Mouse (Mus musculus) common myeloid progenitor, adult 5-6 weeks (primary cell): ENCODE measurements at regions not wholly inside any gene's neighbourhood (a gene's known extent, or its start where the extent isn't known, plus 50 kb on each side); places are given as distances from the start of the nearest gene placed in this dataset.
"Not testable (repeated sequence)": the region's sequence is repeated elsewhere in the genome, so short reads cannot be mapped to it uniquely, and the experiment has no call there.

Source experiments
- ATAC-seq: replicated peaks from 2 replicates; pipeline ENCODE4 v1.8.0; 2016; ENCODE audit warnings: low read depth, mild to moderate bottlenecking, moderate TSS enrichment, inconsistent platforms; ENCODE audit not compliant: poor library complexity, severe bottlenecking

GRCm38 (mm10) chr1:181262496-181262895 lies 50.7 kb upstream of the Wdr26 start:
- ATAC-seq: no peak

GRCm38 (mm10) chr1:181263216-181263615 lies 51.4 kb upstream of the Wdr26 start:
- ATAC-seq: no peak

- not testable (repeated sequence) for ATAC-seq
These were observed 58.7 kb upstream of the Wdr26 start for GRCm38 (mm10) chr1:181270469-181270868.

GRCm38 (mm10) chr1:181271164-181271563 lies 59.4 kb upstream of the Wdr26 start:
- ATAC-seq: no peak

GRCm38 (mm10) chr1:181271821-181272220 lies 60.0 kb upstream of the Wdr26 start:
- no peak for ATAC-seq

GRCm38 (mm10) chr1:181272622-181273296 lies 61.0 kb upstream of the Wdr26 start:
- ATAC-seq: peak; percentile 96

- ATAC-seq: no peak
These were observed 61.9 kb upstream of the Wdr26 start for GRCm38 (mm10) chr1:181273540-181274204.

- ATAC-seq: no peak
These were observed 69.0 kb upstream of the Wdr26 start for GRCm38 (mm10) chr1:181280826-181281225.

GRCm38 (mm10) chr1:181282986-181283385 lies 69.4 kb upstream of the Cnih3 start:
- ATAC-seq: not testable (repeated sequence)

- not testable (repeated sequence) for ATAC-seq
These were observed 68.9 kb upstream of the Cnih3 start for GRCm38 (mm10) chr1:181283539-181283938.

GRCm38 (mm10) chr1:181284301-181285197 lies 67.9 kb upstream of the Cnih3 start:
- ATAC-seq: peak; percentile 62

- no peak for ATAC-seq
These were observed 66.8 kb upstream of the Cnih3 start for GRCm38 (mm10) chr1:181285600-181285999.

- ATAC-seq: no peak
These were observed 66.3 kb upstream of the Cnih3 start for GRCm38 (mm10) chr1:181286146-181286545.

- ATAC-seq: no peak
These were observed 65.3 kb upstream of the Cnih3 start for GRCm38 (mm10) chr1:181287166-181287565.

GRCm38 (mm10) chr1:181289385-181290035 lies 62.9 kb upstream of the Cnih3 start:
- no peak for ATAC-seq

- ATAC-seq: no peak
These were observed 61.2 kb upstream of the Cnih3 start for GRCm38 (mm10) chr1:181291202-181291601.

- no peak for ATAC-seq
These were observed 60.5 kb upstream of the Cnih3 start for GRCm38 (mm10) chr1:181291966-181292365.

- no peak for ATAC-seq
These were observed 59.2 kb upstream of the Cnih3 start for GRCm38 (mm10) chr1:181293079-181293865.

- no peak for ATAC-seq
These were observed 56.8 kb upstream of the Cnih3 start for GRCm38 (mm10) chr1:181295651-181296050.
